Mouse (Mus musculus) olfactory bulb, adult 2 months (tissue): ENCODE results near the gene Baz1b.

ENCODE experiments used
- CTCF ChIP-seq: fragments of 200-500 bp; IDR thresholded peaks from 2 replicates; pipeline ENCODE4 v1.5.1; 2012; ENCODE audit warnings: low read depth, mild to moderate bottlenecking, low read length, moderate library complexity; ENCODE audit not compliant: insufficient read depth
- POLR2A ChIP-seq: fragments of 200-500 bp; IDR thresholded peaks from 2 replicates; pipeline ENCODE4 v1.6.1; 2012; ENCODE audit warnings: mild to moderate bottlenecking, low read depth, low read length, moderate library complexity; ENCODE audit not compliant: insufficient read depth

GRCm38 (mm10) chr5:135171688-135172220 lies 15.3 kb upstream of the Baz1b start:
- TF ChIP-seq CTCF, result no peak
- TF ChIP-seq POLR2A, result no peak
